Mouse (Mus musculus): ENCODE measurements around the gene Zfp598.

GRCm38 (mm10) chr17:24654969-24655368 lies 14.5 kb upstream of the Zfp598 start:
- TF ChIP-seq CTCF (IDR thresholded peaks at IDR 0.05; ENCODE audit: control insufficient read depth, insufficient read depth, insufficient read length) = no peak
- no peak for TF ChIP-seq MAX (IDR thresholded peaks at IDR 0.05)
- TF ChIP-seq MYOD1 (IDR thresholded peaks at IDR 0.05; ENCODE audit: control insufficient read depth, insufficient read length, low read depth) = no peak
- no peak for TF ChIP-seq USF1 (IDR thresholded peaks at IDR 0.05; ENCODE audit: low read depth)
- no peak for TF ChIP-seq CEBPB (IDR thresholded peaks at IDR 0.05; ENCODE audit: low read depth)

Data from C2C12 (cell line).